Comparison of ENCODE assay signal across 8 mouse cellular contexts in the genomic region with DNA sequence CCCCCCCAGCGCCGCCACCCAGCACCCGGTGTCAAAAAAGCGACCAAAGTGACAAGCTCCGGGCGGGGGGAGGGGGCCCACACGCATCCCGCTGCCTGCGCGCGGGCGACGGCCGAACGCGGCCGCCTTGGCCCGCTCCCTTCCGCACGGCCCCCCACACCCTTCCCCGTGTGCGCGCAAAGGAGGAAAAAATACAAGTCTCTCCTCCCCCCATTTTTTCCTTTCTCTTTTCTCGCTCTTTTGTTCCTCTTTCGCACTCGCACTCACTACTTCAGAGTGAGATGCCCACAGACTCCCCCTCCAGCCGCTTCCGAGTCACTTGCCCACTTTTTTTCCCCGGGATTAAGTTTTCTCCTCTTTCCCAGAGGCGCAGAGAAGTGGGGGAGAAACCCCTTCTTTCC. TPM values are rescaled to one million over a fixed set of nuclear protein-coding genes. Genes with fewer than 3 reads are reported as not detected.
DNase-seq lines count a peak whose midpoint lies in the region; ATAC-seq and TF ChIP-seq lines count a peak whose summit lies in the region.

No protein-coding gene starts in this region.

- peak; percentile 49 for ATAC-seq in hindbrain, embryonic 15.5 days (ENCODE audit: low FRiP score, low read depth)
- peak; percentile 70 for ATAC-seq in midbrain, embryonic 14.5 days (ENCODE audit: low FRiP score, low TSS enrichment)

- H3K27ac ChIP-seq in heart, adult 2 months = peak overlapping the region; percentile 43
- H3K27ac ChIP-seq in hindbrain, embryonic 15.5 days (replicated peaks) = peak overlapping the region; percentile 92
- peak overlapping the region; percentile 96 for H3K27ac ChIP-seq in midbrain, embryonic 14.5 days (replicated peaks; ENCODE audit: low read depth, low read length)

- no peak for DNase-seq in heart, adult 2 months
- no peak for DNase-seq in heart, postnatal 25 days (ENCODE audit: low spot score)
- DNase-seq in 3T3-L1 (ENCODE audit: low read depth, low spot score) = peak; percentile 34
- DNase-seq in brain, embryonic 14.5 days (ENCODE audit: low read depth) = no peak
- peak; percentile 72 for DNase-seq in midbrain, embryonic 14.5 days
- DNase-seq in thymus, postnatal 4 days = no peak
- no peak for DNase-seq in cerebellum, adult 18-20 months

- no peaks in the 10 kb centered on the region; the same call in 1 of the 2 replicates for H3K4me1 ChIP-seq in heart, adult 2 months (ENCODE audit: control insufficient read depth, insufficient read depth, low read length)
- peaks cover 30% of the 10 kb centered on the region for H3K4me1 ChIP-seq in hindbrain, embryonic 15.5 days (replicated peaks)
- peaks cover 17% of the 10 kb centered on the region; the same call in 1 of the 2 replicates for H3K4me1 ChIP-seq in midbrain, embryonic 14.5 days (ENCODE audit: control insufficient read depth, insufficient read depth, low read length)

- intact Hi-C loops in heart, adult 2 months (cut with DNase I) = loop anchor here (10.0 kb wide), 1 partner anchor 379 kb away; a partner anchor contains a TSS
- intact Hi-C loops in heart, postnatal 25 days (cut with DNase I) = no loop called here

- peak overlapping the region; percentile 94 for H3K9ac ChIP-seq in heart, adult 2 months (ENCODE audit: low read depth, low read length)
- peak overlapping the region; percentile 76 for H3K9ac ChIP-seq in hindbrain, embryonic 15.5 days
- H3K9ac ChIP-seq in midbrain, embryonic 14.5 days (replicated peaks; ENCODE audit: low read length) = peak overlapping the region; percentile 90

- no peaks in the 10 kb centered on the region for H3K27me3 ChIP-seq in heart, adult 2 months (ENCODE audit: control insufficient read depth, insufficient read depth, low read length)
- H3K27me3 ChIP-seq in hindbrain, embryonic 15.5 days = no peaks in the 10 kb centered on the region
- H3K27me3 ChIP-seq in midbrain, embryonic 14.5 days (ENCODE audit: control insufficient read depth, insufficient read depth, low read length) = no peaks in the 10 kb centered on the region

- TF ChIP-seq CTCF in heart, adult 2 months (IDR thresholded peaks at IDR 0.05) = no peak
- TF ChIP-seq CTCF in brain, embryonic 14.5 days (IDR thresholded peaks at IDR 0.05; ENCODE audit: borderline replicate concordance, extremely low read depth, insufficient read depth, insufficient read length) = no peak

- TF ChIP-seq EP300 in heart, adult 2 months (IDR thresholded peaks at IDR 0.05; ENCODE audit: insufficient read depth, low read depth, low read length) = no peak

- H3K4me3 ChIP-seq in heart, adult 2 months = peak overlapping the region; percentile 93
- H3K4me3 ChIP-seq in hindbrain, embryonic 15.5 days = peak overlapping the region; percentile 94
- peak overlapping the region; percentile 86 for H3K4me3 ChIP-seq in midbrain, embryonic 14.5 days (replicated peaks; ENCODE audit: low read depth, low read length)

- TF ChIP-seq POLR2A in heart, adult 2 months (IDR thresholded peaks at IDR 0.05; ENCODE audit: insufficient read depth, low read depth, low read length) = no peak
- peak; percentile 50; the same call in 1 of the 2 replicates for TF ChIP-seq POLR2A in brain, embryonic 14.5 days (IDR thresholded peaks at IDR 0.05; ENCODE audit: borderline replicate concordance, extremely low read depth, insufficient read depth, insufficient read length, poor library complexity, severe bottlenecking)

- H3K9me3 ChIP-seq in hindbrain, embryonic 15.5 days = no peaks in the 10 kb centered on the region
- H3K9me3 ChIP-seq in midbrain, embryonic 14.5 days (ENCODE audit: control insufficient read depth, low read length) = no peaks in the 10 kb centered on the region

- H3K36me3 ChIP-seq in heart, adult 2 months (ENCODE audit: control insufficient read depth, insufficient read depth, low read length) = no peaks in the 10 kb centered on the region
- H3K36me3 ChIP-seq in hindbrain, embryonic 15.5 days = no peaks in the 10 kb centered on the region
- H3K36me3 ChIP-seq in midbrain, embryonic 14.5 days (ENCODE audit: control insufficient read depth, insufficient read depth, low read length) = no peaks in the 10 kb centered on the region

- H3K79me2 ChIP-seq in heart, adult 2 months (replicated peaks; ENCODE audit: control insufficient read depth, insufficient read depth, low read length) = no peaks in the 10 kb centered on the region

- H3K4me2 ChIP-seq in hindbrain, embryonic 15.5 days = peak overlapping the region; percentile 99
- H3K4me2 ChIP-seq in midbrain, embryonic 14.5 days (ENCODE audit: low read length) = peak overlapping the region; percentile 98

- WGBS in heart, adult 2 months = 2% methylated on average over 21 of the region's 30 CpGs
- 0% methylated on average over 7 of the region's 30 CpGs for WGBS in hindbrain, embryonic 15.5 days
- WGBS in midbrain, embryonic 14.5 days = under 1% methylated on average over 24 of the region's 30 CpGs

RNA-seq across cellular contexts. Expression of a gene that starts 0.4 kb away (rescaled TPM):
- 1 to 10 TPM; 7.3 to 8.6 TPM for total RNA-seq in heart, adult 2 months (2021)
- 1.9 and 3.5 TPM in 2 replicates for polyA plus RNA-seq in heart, adult 2 months (2012; rRNA removed)
- 1 to 10 TPM; 6.7 to 8.2 TPM for total RNA-seq in heart, postnatal 25 days (2021)
- polyA plus RNA-seq in brain, embryonic 14.5 days (2012; rRNA removed) = 27.8 and 37.8 TPM in 2 replicates
- 24.5 and 25.7 TPM in 2 replicates for polyA plus RNA-seq in hindbrain, embryonic 15.5 days (2015; fragmentation: Nextera tagmentation; extraction: Ambion mirVana)
- 29.3 and 35.3 TPM in 2 replicates for polyA plus RNA-seq in midbrain, embryonic 14.5 days (2014; fragmentation: Nextera tagmentation; extraction: Ambion mirVana)

Comparison
In these comparisons a context has a peak if more than half of its experiments do, and no peak if none do; other contexts are left out.
1. DNase-seq: peak in 3T3-L1 (single experiment) and midbrain, embryonic 14.5 days (single experiment); none in heart, adult 2 months (0 of 2), heart, postnatal 25 days (single experiment), brain, embryonic 14.5 days (single experiment), thymus, postnatal 4 days (single experiment) and cerebellum, adult 18-20 months (0 of 2).
2. H3K27ac ChIP-seq: peak in every context shown above with its lines; median percentile 96 in midbrain, embryonic 14.5 days; 92 in hindbrain, embryonic 15.5 days; 43 in heart, adult 2 months.
3. Peak in every context shown above with its lines, with median percentiles within 50 percentile points of each other: H3K4me3 ChIP-seq and H3K9ac ChIP-seq.